Mouse (Mus musculus): ENCODE data around the gene Kif3a. TPM values are rescaled to one million over a fixed set of nuclear protein-coding genes. Genes with fewer than 3 reads are reported as not detected.

The Kif3a gene
- polyA plus RNA-seq, 1 experiment = 4.2 TPM

GRCm38 (mm10) chr11:53528397-53529252 lies 38.6 kb upstream of the Kif3a start:
- Histone ChIP-seq H3K27ac (ENCODE audit: control insufficient read depth, insufficient read depth, low read length) (no peak overlapping the region), H3K4me1 (replicated peaks; ENCODE audit: control insufficient read depth, insufficient read depth, low read length) (peaks cover 5% of the 10 kb centered on the region; the same call in 1 of the 2 replicates), H3K27me3 (ENCODE audit: control insufficient read depth, insufficient read depth, low read length) (no peaks in the 10 kb centered on the region), H3K4me3 (ENCODE audit: control insufficient read depth, insufficient read depth, low read length) (no peak overlapping the region), H3K36me3 (ENCODE audit: control insufficient read depth, insufficient read depth, low read length) (no peaks in the 10 kb centered on the region)
- TF ChIP-seq CTCF (IDR thresholded peaks at IDR 0.05; ENCODE audit: borderline replicate concordance, control insufficient read depth, extremely low read depth, insufficient read depth, low read length, poor library complexity) (no peak), POLR2A (IDR thresholded peaks at IDR 0.05; ENCODE audit: control insufficient read depth, extremely low read depth, insufficient read depth, low read length, poor library complexity) (no peak)
- WGBS = 50% methylated on average over 9 of the region's 9 CpGs
- DNase-seq = no peak

GRCm38 (mm10) chr11:53529253-53529557 lies 38.0 kb upstream of the Kif3a start:
- Histone ChIP-seq H3K27ac (ENCODE audit: control insufficient read depth, insufficient read depth, low read length) (no peak overlapping the region), H3K36me3 (ENCODE audit: control insufficient read depth, insufficient read depth, low read length) (no peaks in the 10 kb centered on the region), H3K4me3 (ENCODE audit: control insufficient read depth, insufficient read depth, low read length) (no peak overlapping the region), H3K4me1 (replicated peaks; ENCODE audit: control insufficient read depth, insufficient read depth, low read length) (peaks cover 5% of the 10 kb centered on the region; the same call in 1 of the 2 replicates), H3K27me3 (ENCODE audit: control insufficient read depth, insufficient read depth, low read length) (no peaks in the 10 kb centered on the region)
- no peak for TF ChIP-seq CTCF (IDR thresholded peaks at IDR 0.05; ENCODE audit: borderline replicate concordance, control insufficient read depth, extremely low read depth, insufficient read depth, low read length, poor library complexity)
- no peak for TF ChIP-seq POLR2A (IDR thresholded peaks at IDR 0.05; ENCODE audit: control insufficient read depth, extremely low read depth, insufficient read depth, low read length, poor library complexity)
- WGBS = 67% methylated on average over 6 of the region's 6 CpGs
- no peak for DNase-seq

- no peaks in the 10 kb centered on the region for H3K36me3 ChIP-seq (ENCODE audit: control insufficient read depth, insufficient read depth, low read length)
- H3K4me3 ChIP-seq (ENCODE audit: control insufficient read depth, insufficient read depth, low read length) = no peak overlapping the region
- H3K27me3 ChIP-seq (ENCODE audit: control insufficient read depth, insufficient read depth, low read length) = no peaks in the 10 kb centered on the region
- H3K4me1 ChIP-seq (replicated peaks; ENCODE audit: control insufficient read depth, insufficient read depth, low read length) = peaks cover 5% of the 10 kb centered on the region; the same call in 1 of the 2 replicates
- TF ChIP-seq CTCF (IDR thresholded peaks at IDR 0.05; ENCODE audit: borderline replicate concordance, control insufficient read depth, extremely low read depth, insufficient read depth, low read length, poor library complexity) = no peak
- no peak for TF ChIP-seq POLR2A (IDR thresholded peaks at IDR 0.05; ENCODE audit: control insufficient read depth, extremely low read depth, insufficient read depth, low read length, poor library complexity)
- 97% methylated on average over 9 of the region's 9 CpGs for WGBS
- DNase-seq = no peak
- no peak overlapping the region for H3K27ac ChIP-seq (ENCODE audit: control insufficient read depth, insufficient read depth, low read length)
These were observed 37.2 kb upstream of the Kif3a start for GRCm38 (mm10) chr11:53530001-53530400.

GRCm38 (mm10) chr11:53531578-53532230 lies 35.5 kb upstream of the Kif3a start:
- H3K27me3 ChIP-seq (ENCODE audit: control insufficient read depth, insufficient read depth, low read length) = no peaks in the 10 kb centered on the region
- DNase-seq = no peak
- no peaks in the 10 kb centered on the region for H3K36me3 ChIP-seq (ENCODE audit: control insufficient read depth, insufficient read depth, low read length)
- peaks cover 5% of the 10 kb centered on the region; the same call in 1 of the 2 replicates for H3K4me1 ChIP-seq (replicated peaks; ENCODE audit: control insufficient read depth, insufficient read depth, low read length)
- H3K4me3 ChIP-seq (ENCODE audit: control insufficient read depth, insufficient read depth, low read length) = no peak overlapping the region
- TF ChIP-seq CTCF (IDR thresholded peaks at IDR 0.05; ENCODE audit: borderline replicate concordance, control insufficient read depth, extremely low read depth, insufficient read depth, low read length, poor library complexity) (no peak), POLR2A (IDR thresholded peaks at IDR 0.05; ENCODE audit: control insufficient read depth, extremely low read depth, insufficient read depth, low read length, poor library complexity) (no peak)
- WGBS = 96% methylated on average over 10 of the region's 10 CpGs
- no peak overlapping the region for H3K27ac ChIP-seq (ENCODE audit: control insufficient read depth, insufficient read depth, low read length)

- Histone ChIP-seq H3K27me3 (ENCODE audit: control insufficient read depth, insufficient read depth, low read length) (no peaks in the 10 kb centered on the region), H3K27ac (ENCODE audit: control insufficient read depth, insufficient read depth, low read length) (no peak overlapping the region), H3K4me3 (ENCODE audit: control insufficient read depth, insufficient read depth, low read length) (no peak overlapping the region), H3K36me3 (ENCODE audit: control insufficient read depth, insufficient read depth, low read length) (no peaks in the 10 kb centered on the region), H3K4me1 (replicated peaks; ENCODE audit: control insufficient read depth, insufficient read depth, low read length) (peaks cover 5% of the 10 kb centered on the region; the same call in 1 of the 2 replicates)
- DNase-seq = no peak
- WGBS = 73% methylated on average over 1 of the region's 1 CpGs
- TF ChIP-seq POLR2A (IDR thresholded peaks at IDR 0.05; ENCODE audit: control insufficient read depth, extremely low read depth, insufficient read depth, low read length, poor library complexity) (no peak), CTCF (IDR thresholded peaks at IDR 0.05; ENCODE audit: borderline replicate concordance, control insufficient read depth, extremely low read depth, insufficient read depth, low read length, poor library complexity) (no peak)
These were observed 35.0 kb upstream of the Kif3a start for GRCm38 (mm10) chr11:53532231-53532620.

GRCm38 (mm10) chr11:53539002-53539491 lies 28.1 kb upstream of the Kif3a start:
- TF ChIP-seq POLR2A (IDR thresholded peaks at IDR 0.05; ENCODE audit: control insufficient read depth, extremely low read depth, insufficient read depth, low read length, poor library complexity) (no peak), CTCF (IDR thresholded peaks at IDR 0.05; ENCODE audit: borderline replicate concordance, control insufficient read depth, extremely low read depth, insufficient read depth, low read length, poor library complexity) (no peak)
- Histone ChIP-seq H3K27me3 (ENCODE audit: control insufficient read depth, insufficient read depth, low read length) (no peaks in the 10 kb centered on the region), H3K4me3 (ENCODE audit: control insufficient read depth, insufficient read depth, low read length) (no peak overlapping the region), H3K4me1 (replicated peaks; ENCODE audit: control insufficient read depth, insufficient read depth, low read length) (no peaks in the 10 kb centered on the region), H3K36me3 (ENCODE audit: control insufficient read depth, insufficient read depth, low read length) (no peaks in the 10 kb centered on the region), H3K27ac (ENCODE audit: control insufficient read depth, insufficient read depth, low read length) (no peak overlapping the region)
- 96% methylated on average over 15 of the region's 15 CpGs for WGBS
- DNase-seq = no peak
